Mouse (Mus musculus): ENCODE results near the gene Cnot3. TPM values are rescaled to one million over a fixed set of nuclear protein-coding genes. Genes with fewer than 3 reads are reported as not detected.

The Cnot3 gene
- total RNA-seq, 2 experiments from 2014 or later: 30.4 to 34.1 TPM

Small RNAs within 50 kb of the gene (microRNA-seq; reads per million reads assigned to microRNA genes)
- gene Mir3572: 4.0 to 5.4 reads per million in 2 experiments

Other genes starting within 250 kb of the Cnot3 start
- gene Cacng6, start 221.1 kb upstream of the Cnot3 start, total RNA-seq (2021): under 1 TPM; 0.72 to 0.95 TPM
- not detected for gene Tarm1, start 142.6 kb upstream of the Cnot3 start, total RNA-seq (2021)
- under 1 TPM; 0.19 to 0.34 TPM for gene Oscar, start 29.1 kb upstream of the Cnot3 start, total RNA-seq (2021)
- gene Ndufa3, start 27.9 kb upstream of the Cnot3 start, total RNA-seq (2021): 1,000 to 10,000 TPM; 1,807 to 1,867 TPM
- gene Tfpt, start 15.3 kb upstream of the Cnot3 start, total RNA-seq (2021): 10 to 100 TPM; 15.1 to 16.9 TPM
- gene Prpf31, start 15.3 kb upstream of the Cnot3 start, total RNA-seq (2021): 10 to 100 TPM; 22.5 to 26.5 TPM
- 1 to 10 TPM; 8.5 to 9.6 TPM for gene Leng1, start 20.6 kb downstream of the Cnot3 start, total RNA-seq (2021)
- 1 to 10 TPM; 1.1 to 2.0 TPM for gene Tmc4, start 32.3 kb downstream of the Cnot3 start, total RNA-seq (2021)
- 10 to 100 TPM; 68.0 to 85.6 TPM for gene Tsen34, start 47.6 kb downstream of the Cnot3 start, total RNA-seq (2021)
- 10 to 100 TPM; 22.9 to 23.1 TPM for gene Mboat7, start 48.3 kb downstream of the Cnot3 start, total RNA-seq (2021)
- 100 to 1,000 TPM; 628 to 698 TPM for gene Rps9, start 58.7 kb downstream of the Cnot3 start, total RNA-seq (2021)
- gene Pirb, start 75.1 kb downstream of the Cnot3 start, total RNA-seq (2021): 1 to 10 TPM; 1.1 to 1.4 TPM
- under 1 TPM in 1 of 2 experiments, not detected in 1; 0.20 TPM for gene Gm15448, start 180.4 kb downstream of the Cnot3 start, total RNA-seq (2021)
- gene Pira2, start 199.8 kb downstream of the Cnot3 start, total RNA-seq (2021): under 1 TPM in 1 of 2 experiments, not detected in 1; 0.41 TPM